Mouse (Mus musculus): ENCODE measurements around the gene Vps33a. TPM values are rescaled to one million over a fixed set of nuclear protein-coding genes. Genes with fewer than 3 reads are reported as not detected.

Gene Vps33a
- polyA plus RNA-seq, 1 experiment from 2014 or later, result 29.9 TPM

- ATAC-seq (replicated peaks; ENCODE audit: low FRiP score, low TSS enrichment, low read depth) (no peak), DNase-seq (ENCODE audit: low spot score) (no peak)
- H3K4me1 ChIP-seq (replicated peaks; ENCODE audit: control insufficient read depth, insufficient read depth, low read length), result 0 out of 2 replicates have a peak, but pooled peaks cover 3% of the 10 kb centered on the region
- WGBS, result 41% methylated on average over 4 of the region's 4 CpGs
- H3K4me2 ChIP-seq (ENCODE audit: low read length), result no peak overlapping the region
- H3K4me3 ChIP-seq (ENCODE audit: low read depth, low read length), result no peak overlapping the region
- H3K27ac ChIP-seq (ENCODE audit: low read depth), result no peak overlapping the region
- no peaks in the 10 kb centered on the region for H3K36me3 ChIP-seq (ENCODE audit: control insufficient read depth, insufficient read depth, low read length)
- no peaks in the 10 kb centered on the region for H3K9me3 ChIP-seq (ENCODE audit: control insufficient read depth, low read length)
- H3K9ac ChIP-seq (ENCODE audit: low read length), result no peak overlapping the region
- no peaks in the 10 kb centered on the region for H3K27me3 ChIP-seq (replicated peaks; ENCODE audit: control insufficient read depth, insufficient read depth, low read length)
Measured at GRCm38 (mm10) chr5:123499717-123500116, 73.1 kb downstream of the Vps33a start.

GRCm38 (mm10) chr5:123489935-123490334 lies 82.9 kb downstream of the Vps33a start:
- 55% methylated on average over 9 of the region's 9 CpGs for WGBS
- no peak overlapping the region for H3K27ac ChIP-seq (ENCODE audit: low read depth)
- ATAC-seq (replicated peaks; ENCODE audit: low FRiP score, low TSS enrichment, low read depth), result no peak
- no peaks in the 10 kb centered on the region for H3K4me1 ChIP-seq (replicated peaks; ENCODE audit: control insufficient read depth, insufficient read depth, low read length)
- no peak for DNase-seq (ENCODE audit: low spot score)
- H3K27me3 ChIP-seq (replicated peaks; ENCODE audit: control insufficient read depth, insufficient read depth, low read length), result no peaks in the 10 kb centered on the region
- H3K4me2 ChIP-seq (ENCODE audit: low read length), result no peak overlapping the region
- no peak overlapping the region for H3K9ac ChIP-seq (ENCODE audit: low read length)
- no peak overlapping the region for H3K4me3 ChIP-seq (ENCODE audit: low read depth, low read length)
- H3K9me3 ChIP-seq (ENCODE audit: control insufficient read depth, low read length), result no peaks in the 10 kb centered on the region
- no peaks in the 10 kb centered on the region for H3K36me3 ChIP-seq (ENCODE audit: control insufficient read depth, insufficient read depth, low read length)

DNA sequence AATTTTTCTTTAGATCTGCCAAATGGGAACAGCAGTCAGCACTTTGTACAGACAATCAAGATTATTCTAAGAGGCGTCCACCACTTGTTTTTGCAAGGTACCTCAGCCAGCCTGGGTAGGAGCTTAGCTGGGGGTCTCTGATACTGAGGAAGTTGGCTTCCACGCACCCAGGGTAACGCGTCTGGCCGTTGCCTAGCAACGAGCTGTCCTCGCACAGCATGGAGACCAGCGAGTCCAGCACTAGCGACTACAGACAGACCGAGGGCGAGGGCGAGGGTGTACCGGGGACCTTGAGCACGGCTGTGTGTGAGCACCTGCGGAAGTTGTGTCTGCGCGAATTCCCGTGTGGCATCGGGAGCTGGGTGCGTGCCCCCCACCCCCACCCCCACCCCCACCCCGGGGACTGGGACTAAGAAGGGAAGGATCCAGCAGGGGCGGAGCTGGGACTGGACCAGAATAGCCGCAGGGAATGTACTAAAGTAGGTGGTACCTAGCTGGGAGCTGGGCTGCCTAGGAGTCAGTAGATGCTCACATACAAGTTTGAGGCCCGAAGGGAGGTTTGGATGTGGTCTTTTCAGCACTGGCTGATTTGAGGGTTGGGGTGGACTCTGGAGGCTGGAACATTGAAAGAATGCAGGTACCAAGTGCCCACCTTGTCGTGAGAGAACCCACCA lies 83.6 kb downstream of the Vps33a start, which contains the start of the genes Lrrc43 and Il31:
Lrrc43 (plus strand) TSS at position 194 of the 674 bp plus-strand sequence.
Il31 (minus strand) TSS at position 378 of the 674 bp plus-strand sequence.
- H3K9me3 ChIP-seq (ENCODE audit: control insufficient read depth, low read length), result no peaks in the 10 kb centered on the region
- H3K4me3 ChIP-seq (ENCODE audit: low read depth, low read length), result no peak within 1 kb of the TSS
- H3K36me3 ChIP-seq (ENCODE audit: control insufficient read depth, insufficient read depth, low read length), result no peaks in the 10 kb centered on the region
- no peak within 1 kb of the TSS for H3K27ac ChIP-seq (ENCODE audit: low read depth)
- H3K4me2 ChIP-seq (ENCODE audit: low read length), result peak within 1 kb of the TSS; percentile 35
- WGBS, result 12% methylated on average over 25 of the region's 25 CpGs
- H3K4me1 ChIP-seq (replicated peaks; ENCODE audit: control insufficient read depth, insufficient read depth, low read length), result no peaks in the 10 kb centered on the region
- DNase-seq (ENCODE audit: low spot score) (no peak), ATAC-seq (replicated peaks; ENCODE audit: low FRiP score, low TSS enrichment, low read depth) (peak; percentile 32; the same call in 1 of the 2 replicates)
- no peak within 1 kb of the TSS for H3K9ac ChIP-seq (ENCODE audit: low read length)
- no peaks in the 10 kb centered on the region for H3K27me3 ChIP-seq (replicated peaks; ENCODE audit: control insufficient read depth, insufficient read depth, low read length)

DNA sequence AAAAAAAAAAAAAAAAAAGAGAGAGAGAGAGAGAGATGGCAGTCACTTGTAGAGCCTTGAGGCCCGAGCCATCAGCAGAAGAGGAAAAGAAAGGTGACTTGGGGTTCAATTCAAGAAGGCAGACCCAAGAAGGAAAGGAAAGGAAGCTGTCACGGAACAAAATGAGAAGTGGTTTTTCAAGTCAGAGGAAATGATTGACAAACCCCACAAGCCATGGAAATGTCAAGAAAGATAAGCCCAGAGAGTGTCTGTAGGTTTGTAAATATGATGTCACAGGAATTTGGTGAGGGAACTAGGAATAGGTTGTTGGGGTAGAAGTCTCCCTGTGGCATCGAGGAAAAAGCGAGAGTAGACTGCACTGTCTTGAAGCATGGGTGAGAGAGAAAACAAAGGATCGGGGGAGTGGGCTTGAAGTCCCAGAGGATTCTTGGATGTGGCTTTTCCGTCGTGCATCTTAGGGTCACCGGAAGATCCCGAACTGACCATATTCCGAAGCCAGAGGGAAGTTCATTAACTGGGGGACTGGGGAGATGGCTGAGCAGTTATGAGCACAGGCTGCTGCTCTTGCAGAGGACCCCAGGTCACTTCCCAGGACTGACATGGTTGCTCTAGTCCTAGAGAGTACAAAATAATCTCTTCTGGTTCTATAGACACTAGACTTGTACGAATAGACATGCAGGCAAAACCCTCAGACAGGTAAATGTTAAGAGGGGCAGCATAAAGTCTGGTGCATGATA lies 85.0 kb downstream of the Vps33a start:
- ATAC-seq (replicated peaks; ENCODE audit: low FRiP score, low TSS enrichment, low read depth), result no peak
- no peak overlapping the region for H3K9ac ChIP-seq (ENCODE audit: low read length)
- no peaks in the 10 kb centered on the region for H3K4me1 ChIP-seq (replicated peaks; ENCODE audit: control insufficient read depth, insufficient read depth, low read length)
- WGBS, result 85% methylated on average over 11 of the region's 11 CpGs
- no peak overlapping the region for H3K4me3 ChIP-seq (ENCODE audit: low read depth, low read length)
- no peaks in the 10 kb centered on the region for H3K36me3 ChIP-seq (ENCODE audit: control insufficient read depth, insufficient read depth, low read length)
- H3K27ac ChIP-seq (ENCODE audit: low read depth), result no peak overlapping the region
- no peaks in the 10 kb centered on the region for H3K27me3 ChIP-seq (replicated peaks; ENCODE audit: control insufficient read depth, insufficient read depth, low read length)
- DNase-seq (ENCODE audit: low spot score), result no peak
- no peaks in the 10 kb centered on the region for H3K9me3 ChIP-seq (ENCODE audit: control insufficient read depth, low read length)
- no peak overlapping the region for H3K4me2 ChIP-seq (ENCODE audit: low read length)

Small RNA genes lying within 50 kb of the gene (microRNA-seq; reads per million reads assigned to microRNA genes)
- gene Mir7647, result 1.3 reads per million, percentile 13 among the genes with 10 or more reads in this experiment

Other genes starting within 250 kb of the Vps33a start
- gene Bcl7a, start 229.2 kb downstream of the Vps33a start, polyA plus RNA-seq (2014; fragmentation: Nextera tagmentation; extraction: Ambion mirVana), result 21.1 and 24.0 TPM in 2 replicates
- gene Mlxip, start 178.2 kb downstream of the Vps33a start, polyA plus RNA-seq (2014; fragmentation: Nextera tagmentation; extraction: Ambion mirVana), result 26.5 and 29.1 TPM in 2 replicates
- not detected in 2 replicates for gene Lrrc43, start 83.7 kb downstream of the Vps33a start, polyA plus RNA-seq (2014; fragmentation: Nextera tagmentation; extraction: Ambion mirVana)
- not detected in 2 replicates for gene Il31, start 83.5 kb downstream of the Vps33a start, polyA plus RNA-seq (2014; fragmentation: Nextera tagmentation; extraction: Ambion mirVana)
- 0.35 and 0.50 TPM in 2 replicates for gene B3gnt4, start 62.6 kb downstream of the Vps33a start, polyA plus RNA-seq (2014; fragmentation: Nextera tagmentation; extraction: Ambion mirVana)
- 107 and 121 TPM in 2 replicates for gene Diablo, start 48.9 kb downstream of the Vps33a start, polyA plus RNA-seq (2014; fragmentation: Nextera tagmentation; extraction: Ambion mirVana)
- 13.7 and 16.4 TPM in 2 replicates for gene Gm49027, start 47.5 kb downstream of the Vps33a start, polyA plus RNA-seq (2014; fragmentation: Nextera tagmentation; extraction: Ambion mirVana)
- 30.1 and 32.6 TPM in 2 replicates for gene Clip1, start 111.6 kb upstream of the Vps33a start, polyA plus RNA-seq (2014; fragmentation: Nextera tagmentation; extraction: Ambion mirVana)
- gene Zcchc8, start 148.1 kb upstream of the Vps33a start, polyA plus RNA-seq (2014; fragmentation: Nextera tagmentation; extraction: Ambion mirVana), result 74.3 and 83.2 TPM in 2 replicates
- 104 and 120 TPM in 2 replicates for gene Rsrc2, start 176.4 kb upstream of the Vps33a start, polyA plus RNA-seq (2014; fragmentation: Nextera tagmentation; extraction: Ambion mirVana)
- gene Kntc1, start 176.7 kb upstream of the Vps33a start, polyA plus RNA-seq (2014; fragmentation: Nextera tagmentation; extraction: Ambion mirVana), result 35.2 and 35.9 TPM in 2 replicates